Mouse (Mus musculus) olfactory bulb, adult 2 months (tissue): ENCODE data around the gene Msln. TPM values are rescaled to one million over a fixed set of nuclear protein-coding genes. Genes with fewer than 3 reads are reported as not detected.

ENCODE experiments used
- H3K27ac ChIP-seq: fragments of 200-500 bp; 2 replicates; pipeline ENCODE4 v1.5.1; 2012; ENCODE audit warnings: low read depth, low read length; ENCODE audit not compliant: insufficient read depth
- H3K4me1 ChIP-seq: fragments of 200-500 bp; 2 replicates; pipeline ENCODE4 v1.6.1; 2012; ENCODE audit warnings: low read length; ENCODE audit not compliant: control insufficient read depth, insufficient read depth
- H3K4me3 ChIP-seq: fragments of 200-500 bp; 2 replicates; pipeline ENCODE4 v1.5.1; 2012; ENCODE audit warnings: mild to moderate bottlenecking, low read depth, low read length, moderate library complexity; ENCODE audit not compliant: insufficient read depth
- CTCF ChIP-seq: fragments of 200-500 bp; IDR thresholded peaks from 2 replicates; pipeline ENCODE4 v1.5.1; 2012; ENCODE audit warnings: low read depth, mild to moderate bottlenecking, low read length, moderate library complexity; ENCODE audit not compliant: insufficient read depth
- POLR2A ChIP-seq: fragments of 200-500 bp; IDR thresholded peaks from 2 replicates; pipeline ENCODE4 v1.6.1; 2012; ENCODE audit warnings: mild to moderate bottlenecking, low read depth, low read length, moderate library complexity; ENCODE audit not compliant: insufficient read depth
- WGBS: fragments of 180-500 bp; shearing (Covaris S2); methylation state at CpG from one replicate; pipeline ENCODE4 v1.1.7; 2018; 5-methylcytosine and 5-hydroxymethylcytosine counted together
- polyA plus RNA-seq: library from polyadenylated mRNA; stranded (reverse); fragments of >200 nt; gene quantifications from 2 replicates; pipeline ENCODE4 v1.2.4, GENCODE M21; 2012; ENCODE audit warnings: low replicate concordance; ENCODE audit not compliant: missing spikeins, insufficient read depth, insufficient read length

The Msln gene
- polyA plus RNA-seq, 1 experiment, result not detected

GRCm38 (mm10) chr17:25738861-25739260, 15.3 kb downstream of the Msln start:
- H3K4me3 ChIP-seq, result no peak overlapping the region
- WGBS, result 81% methylated on average over 7 of the region's 7 CpGs
- H3K27ac ChIP-seq, result no peak overlapping the region
- TF ChIP-seq CTCF, result no peak
- no peak for TF ChIP-seq POLR2A
- H3K4me1 ChIP-seq, result no peaks in the 10 kb centered on the region

DNA sequence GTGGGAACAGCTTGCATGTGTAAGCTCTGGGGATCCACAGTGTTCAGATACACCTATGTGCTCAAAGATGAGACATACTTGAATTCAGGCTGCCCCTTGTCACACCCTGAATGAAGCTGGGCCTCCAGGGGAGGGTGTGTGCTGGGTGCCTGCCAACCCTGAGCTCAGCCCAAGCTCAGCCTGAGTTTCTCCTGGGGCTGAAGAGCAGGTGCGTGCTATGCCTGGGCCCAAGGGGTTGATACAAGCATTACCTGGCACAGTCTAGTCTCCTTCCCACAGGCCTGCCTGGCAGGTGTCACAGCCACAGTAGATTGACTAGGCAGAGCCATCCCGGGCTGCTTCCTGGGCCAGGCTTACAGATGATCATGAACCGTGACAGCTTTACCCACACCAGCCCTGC, 18.4 kb downstream of the Msln start, which contains the start of gene Mslnl:
Gene Mslnl, plus strand, starts transcription at position 298 of the 400 bp plus-strand sequence.
- TF ChIP-seq CTCF, result no peak
- no peak for TF ChIP-seq POLR2A
- Histone ChIP-seq H3K4me1 (no peaks in the 10 kb centered on the region), H3K27ac (no peak within 1 kb of the TSS), H3K4me3 (no peak within 1 kb of the TSS)
- WGBS, result 78% methylated on average over 3 of the region's 3 CpGs

- 89% methylated on average over 5 of the region's 5 CpGs for WGBS
- TF ChIP-seq CTCF (no peak), POLR2A (no peak)
- no peak overlapping the region for H3K4me3 ChIP-seq
Measured at GRCm38 (mm10) chr17:25735246-25735645, 18.9 kb downstream of the Msln start.

DNA sequence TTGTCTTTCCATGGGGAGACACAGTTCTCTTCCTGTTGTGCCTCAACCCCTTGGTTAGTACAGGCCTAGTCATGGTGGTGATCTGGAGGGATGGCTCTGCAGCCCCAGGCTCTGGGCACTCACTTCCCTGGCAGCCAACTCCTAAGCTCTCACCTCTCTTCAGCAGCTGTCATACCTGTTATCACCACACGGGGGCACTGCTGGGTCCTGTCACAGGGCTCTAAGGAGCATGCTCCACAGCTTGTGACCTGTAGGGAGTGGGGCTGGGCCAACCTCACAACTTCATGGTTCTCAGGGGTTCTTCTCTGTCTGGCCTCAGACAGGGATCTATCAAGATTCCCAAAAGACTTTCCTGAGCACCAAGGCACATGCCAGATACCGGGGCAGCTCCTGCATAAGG, 22.1 kb downstream of the Msln start:
- H3K4me3 ChIP-seq, result no peak overlapping the region
- TF ChIP-seq POLR2A (no peak), CTCF (peak; percentile 78)
- no peak overlapping the region for H3K27ac ChIP-seq
- peaks cover 14% of the 10 kb centered on the region for H3K4me1 ChIP-seq
- WGBS, result 13% methylated on average over 2 of the region's 2 CpGs

More at GRCm38 (mm10) chr17:25735246-25735645, 18.9 kb downstream of the Msln start:
- Histone ChIP-seq H3K4me1 (no peaks in the 10 kb centered on the region), H3K27ac (no peak overlapping the region)

DNA sequence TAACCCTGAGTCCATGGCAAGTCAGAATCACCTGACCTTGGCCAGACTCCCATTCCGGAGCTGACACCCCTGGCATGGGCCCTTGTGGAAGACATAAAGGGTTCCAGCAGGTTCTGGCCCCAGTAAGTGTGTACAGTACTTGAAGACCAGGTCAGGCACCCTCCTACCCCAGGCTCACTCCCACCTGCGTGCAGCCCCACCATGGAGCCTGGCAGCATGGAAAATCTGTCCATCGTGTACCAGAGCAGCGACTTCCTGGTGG, 26.2 kb downstream of the Msln start:
- H3K27ac ChIP-seq, result peak overlapping the region; percentile 73
- peak overlapping the region; percentile 98 for H3K4me3 ChIP-seq

DNA sequence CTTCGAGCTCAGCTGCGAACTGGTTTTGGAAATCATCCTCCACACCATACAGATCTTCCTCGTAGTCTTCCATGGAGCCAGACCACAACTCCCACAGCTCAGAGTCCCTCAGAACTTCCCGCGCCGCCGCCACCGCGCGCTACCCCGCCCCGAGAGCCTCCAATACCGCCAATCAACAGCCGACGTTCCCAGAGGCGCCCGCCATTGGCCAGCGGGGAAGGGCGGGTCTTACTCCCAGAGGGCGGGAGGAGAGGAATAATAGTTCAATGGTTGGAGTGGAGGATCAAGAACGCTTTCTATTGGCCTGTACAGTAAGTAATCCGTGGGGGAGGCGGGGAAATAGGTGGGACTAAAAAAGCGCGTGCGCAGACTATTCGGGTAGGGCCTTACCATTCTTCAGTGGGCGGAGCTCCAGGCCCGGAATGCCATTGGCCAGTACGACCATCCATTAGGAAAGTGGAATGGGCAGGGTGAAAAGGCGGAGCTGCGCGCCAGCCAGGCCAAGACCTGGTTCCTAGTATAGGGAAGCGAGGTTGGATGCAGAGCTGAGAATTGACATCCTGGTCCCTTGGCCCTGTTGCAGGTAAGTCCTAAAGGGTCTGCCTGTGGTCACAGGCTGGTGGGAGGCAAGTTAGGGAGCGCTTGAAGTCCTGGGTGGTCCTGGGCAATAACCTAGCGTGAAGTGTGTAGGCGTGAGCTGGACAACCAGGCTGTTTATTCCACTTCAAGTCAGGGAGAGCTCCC, 26.7 kb downstream of the Msln start, which contains the start of the genes Chtf18 and Rpusd1:
Gene Chtf18, minus strand, starts transcription at position 155 of the 744 bp plus-strand sequence.
Gene Rpusd1, plus strand, starts transcription at position 406 of the 744 bp plus-strand sequence.
- TF ChIP-seq POLR2A, result peak; percentile 72
- TF ChIP-seq CTCF, result no peak
- under 1% methylated on average over 37 of the region's 37 CpGs for WGBS
- H3K4me1 ChIP-seq, result peaks cover 19% of the 10 kb centered on the region
- peak within 1 kb of the TSS; percentile 98 for H3K4me3 ChIP-seq
- H3K27ac ChIP-seq, result peak within 1 kb of the TSS; percentile 73

More for the DNA sequence above, 26.2 kb downstream of the Msln start:
- no peak for TF ChIP-seq CTCF
- TF ChIP-seq POLR2A, result no peak
- peaks cover 19% of the 10 kb centered on the region for H3K4me1 ChIP-seq
- WGBS, result 18% methylated on average over 4 of the region's 4 CpGs

- Histone ChIP-seq H3K4me3 (no peak overlapping the region), H3K27ac (no peak overlapping the region), H3K4me1 (peaks cover 19% of the 10 kb centered on the region)
- 86% methylated on average over 6 of the region's 6 CpGs for WGBS
- TF ChIP-seq CTCF, result no peak
- TF ChIP-seq POLR2A, result no peak
Measured at GRCm38 (mm10) chr17:25725264-25725663, 28.9 kb downstream of the Msln start.

GRCm38 (mm10) chr17:25723919-25724318, 30.3 kb downstream of the Msln start:
- no peak for TF ChIP-seq POLR2A
- no peak for TF ChIP-seq CTCF
- WGBS, result 74% methylated on average over 7 of the region's 7 CpGs
- no peak overlapping the region for H3K27ac ChIP-seq
- peaks cover 18% of the 10 kb centered on the region for H3K4me1 ChIP-seq
- H3K4me3 ChIP-seq, result no peak overlapping the region

- TF ChIP-seq CTCF, result no peak
- TF ChIP-seq POLR2A, result no peak
- WGBS, result 98% methylated on average over 19 of the region's 19 CpGs
- H3K4me3 ChIP-seq, result no peak overlapping the region
- H3K27ac ChIP-seq, result no peak overlapping the region
- peaks cover 14% of the 10 kb centered on the region for H3K4me1 ChIP-seq
Measured at GRCm38 (mm10) chr17:25723470-25723869, 30.7 kb downstream of the Msln start.
